Mouse (Mus musculus) stomach, postnatal 0 days (tissue): Measurements from ENCODE around the gene Pfkfb4.

Source experiments
- CTCF ChIP-seq: IDR thresholded peaks from 2 replicates; pipeline ENCODE4 v1.5.1; 2016; ENCODE audit warnings: antibody characterized with exemption, low read depth, mild to moderate bottlenecking, moderate library complexity
- EP300 ChIP-seq: optimal IDR thresholded peaks from 2 replicates; pipeline ENCODE3; 2016; ENCODE audit warnings: antibody characterized with exemption

- TF ChIP-seq CTCF (no peak), EP300 (no peak)
Measured at GRCm38 (mm10) chr9:108985710-108986109, 5.9 kb upstream of the Pfkfb4 start, which contains the start of gene Ucn2.
